Mouse (Mus musculus) limb, embryonic 12.5 days (tissue): Measurements from ENCODE around the gene Esrra. TPM values are rescaled to one million over a fixed set of nuclear protein-coding genes. Genes with fewer than 3 reads are reported as not detected.
"Not testable (repeated sequence)": the region's sequence is repeated elsewhere in the genome, so short reads cannot be mapped to it uniquely, and the experiment has no call there.

Experiments
- ATAC-seq: fragments of 200-750 bp; cut with Nextera tagmentation; 2 replicates; pipeline ENCODE4 v1.8.0; 2017; ENCODE audit warnings: low read depth, moderate TSS enrichment; ENCODE audit not compliant: insufficient number of reproducible peaks, insufficient read depth, low FRiP score, low TSS enrichment
- H3K27ac ChIP-seq: fragments of 300-500 bp; sonication (generic); 2 replicates; pipeline ENCODE4 v1.5.1; 2016; ENCODE audit warnings: mild to moderate bottlenecking, moderate library complexity
- H3K27me3 ChIP-seq: fragments of 300-500 bp; sonication (generic); 2 replicates; pipeline ENCODE4 v1.6.1; 2016; ENCODE audit warnings: mild to moderate bottlenecking, moderate library complexity
- H3K36me3 ChIP-seq: fragments of 300-500 bp; sonication (generic); 2 replicates; pipeline ENCODE4 v1.6.1; 2016; ENCODE audit warnings: mild to moderate bottlenecking, moderate library complexity
- H3K4me1 ChIP-seq: fragments of 300-500 bp; sonication (generic); replicated peaks from 2 replicates; pipeline ENCODE4 v1.6.1; 2016
- H3K4me2 ChIP-seq: fragments of 300-500 bp; sonication (generic); 2 replicates; pipeline ENCODE4 v1.6.1; 2016; ENCODE audit warnings: mild to moderate bottlenecking, moderate library complexity
- H3K4me3 ChIP-seq: fragments of 300-500 bp; sonication (generic); replicated peaks from 2 replicates; pipeline ENCODE4 v1.5.1; 2016; ENCODE audit warnings: mild to moderate bottlenecking
- H3K9ac ChIP-seq: fragments of 300-500 bp; sonication (generic); replicated peaks from 2 replicates; pipeline ENCODE4 v1.6.1; 2016; ENCODE audit warnings: mild to moderate bottlenecking, moderate library complexity
- H3K9me3 ChIP-seq: fragments of 300-500 bp; sonication (generic); 2 replicates; pipeline ENCODE4 v1.6.1; 2016; ENCODE audit warnings: mild to moderate bottlenecking, moderate library complexity
- WGBS: fragments of 180-500 bp; shearing (Covaris S2); methylation state at CpG from one replicate; pipeline ENCODE4 v1.1.7; 2016; 5-methylcytosine and 5-hydroxymethylcytosine counted together
- polyA plus RNA-seq: library from polyadenylated mRNA; unstranded; fragments of >200 nt; fragmentation: Nextera tagmentation; extraction: Ambion mirVana; gene quantifications from 2 replicates; pipeline ENCODE4 v1.2.1, GENCODE M21; 2016

The Esrra gene
- polyA plus RNA-seq, 1 experiment from 2014 or later: 8.5 TPM

- WGBS: 11% methylated on average over 11 of the region's 11 CpGs
- peaks cover 62% of the 10 kb centered on the region for H3K36me3 ChIP-seq
- H3K9me3 ChIP-seq: no peaks in the 10 kb centered on the region
- H3K4me2 ChIP-seq: peak overlapping the region; percentile 68
- peak overlapping the region; percentile 70 for H3K9ac ChIP-seq
- no peaks in the 10 kb centered on the region for H3K27me3 ChIP-seq
- peaks cover 20% of the 10 kb centered on the region for H3K4me1 ChIP-seq
- peak overlapping the region; percentile 98 for H3K27ac ChIP-seq
- no peak for ATAC-seq
- peak overlapping the region; percentile 62 for H3K4me3 ChIP-seq
These were observed 12.6 kb downstream of the Esrra start for GRCm38 (mm10) chr19:6909021-6909420.

GRCm38 (mm10) chr19:6907811-6908540 lies 13.6 kb downstream of the Esrra start:
- H3K27me3 ChIP-seq: no peaks in the 10 kb centered on the region
- no peaks in the 10 kb centered on the region for H3K9me3 ChIP-seq
- H3K4me1 ChIP-seq: peaks cover 20% of the 10 kb centered on the region
- WGBS: 84% methylated on average over 7 of the region's 7 CpGs
- H3K36me3 ChIP-seq: peaks cover 54% of the 10 kb centered on the region
- H3K4me2 ChIP-seq: peak overlapping the region; percentile 68
- no peak overlapping the region for H3K27ac ChIP-seq
- H3K4me3 ChIP-seq: peak overlapping the region; percentile 62
- no peak for ATAC-seq
- peak overlapping the region; percentile 70; the same call in 1 of the 2 replicates for H3K9ac ChIP-seq

GRCm38 (mm10) chr19:6907094-6907493 lies 14.5 kb downstream of the Esrra start:
- no peaks in the 10 kb centered on the region for H3K9me3 ChIP-seq
- H3K36me3 ChIP-seq: peaks cover 45% of the 10 kb centered on the region
- H3K9ac ChIP-seq: no peak overlapping the region
- no peaks in the 10 kb centered on the region for H3K27me3 ChIP-seq
- ATAC-seq: no peak
- peaks cover 20% of the 10 kb centered on the region for H3K4me1 ChIP-seq
- 94% methylated on average over 8 of the region's 8 CpGs for WGBS
- no peak overlapping the region for H3K27ac ChIP-seq
- no peak overlapping the region for H3K4me2 ChIP-seq
- H3K4me3 ChIP-seq: no peak overlapping the region

GRCm38 (mm10) chr19:6906199-6906598 lies 15.4 kb downstream of the Esrra start:
- H3K4me3 ChIP-seq: no peak overlapping the region
- peaks cover 16% of the 10 kb centered on the region for H3K4me1 ChIP-seq
- WGBS: 84% methylated on average over 3 of the region's 3 CpGs
- H3K27me3 ChIP-seq: no peaks in the 10 kb centered on the region
- H3K36me3 ChIP-seq: peaks cover 36% of the 10 kb centered on the region
- no peak overlapping the region for H3K4me2 ChIP-seq
- H3K9me3 ChIP-seq: no peaks in the 10 kb centered on the region
- no peak for ATAC-seq
- no peak overlapping the region for H3K9ac ChIP-seq
- no peak overlapping the region for H3K27ac ChIP-seq

GRCm38 (mm10) chr19:6905498-6906159 lies 16.0 kb downstream of the Esrra start:
- H3K9me3 ChIP-seq: no peaks in the 10 kb centered on the region
- WGBS: 92% methylated on average over 11 of the region's 11 CpGs
- H3K4me2 ChIP-seq: no peak overlapping the region
- peaks cover 12% of the 10 kb centered on the region for H3K4me1 ChIP-seq
- no peak overlapping the region for H3K9ac ChIP-seq
- H3K36me3 ChIP-seq: peaks cover 33% of the 10 kb centered on the region
- H3K27ac ChIP-seq: no peak overlapping the region
- no peaks in the 10 kb centered on the region for H3K27me3 ChIP-seq
- ATAC-seq: no peak
- H3K4me3 ChIP-seq: no peak overlapping the region

- Histone ChIP-seq H3K4me1 (peaks cover 12% of the 10 kb centered on the region), H3K9ac (no peak overlapping the region), H3K27me3 (no peaks in the 10 kb centered on the region), H3K4me3 (no peak overlapping the region), H3K27ac (no peak overlapping the region), H3K36me3 (peaks cover 33% of the 10 kb centered on the region), H3K4me2 (no peak overlapping the region), H3K9me3 (0 out of 2 replicates have a peak, but pooled peaks cover 5% of the 10 kb centered on the region)
- 83% methylated on average over 2 of the region's 2 CpGs for WGBS
- ATAC-seq: no peak
These were observed 16.8 kb downstream of the Esrra start for GRCm38 (mm10) chr19:6904846-6905245.

GRCm38 (mm10) chr19:6903031-6903430 lies 18.6 kb downstream of the Esrra start:
- WGBS: 71% methylated on average over 1 of the region's 1 CpGs
- H3K4me2 ChIP-seq: no peak overlapping the region
- no peak for ATAC-seq
- no peak overlapping the region for H3K4me3 ChIP-seq
- H3K27ac ChIP-seq: no peak overlapping the region
- no peaks in the 10 kb centered on the region for H3K27me3 ChIP-seq
- H3K36me3 ChIP-seq: peaks cover 33% of the 10 kb centered on the region
- 0 out of 2 replicates have a peak, but pooled peaks cover 10% of the 10 kb centered on the region for H3K9me3 ChIP-seq
- H3K9ac ChIP-seq: no peak overlapping the region
- H3K4me1 ChIP-seq: peaks cover 2% of the 10 kb centered on the region

GRCm38 (mm10) chr19:6899641-6900040 lies 22.0 kb downstream of the Esrra start:
- no peaks in the 10 kb centered on the region for H3K4me1 ChIP-seq
- 84% methylated on average over 4 of the region's 4 CpGs for WGBS
- H3K4me2 ChIP-seq: no peak overlapping the region
- peaks cover 8% of the 10 kb centered on the region; the same call in 1 of the 2 replicates for H3K36me3 ChIP-seq
- H3K27ac ChIP-seq: no peak overlapping the region
- H3K9ac ChIP-seq: no peak overlapping the region
- peaks cover 18% of the 10 kb centered on the region for H3K9me3 ChIP-seq
- no peaks in the 10 kb centered on the region for H3K27me3 ChIP-seq
- no peak for ATAC-seq
- H3K4me3 ChIP-seq: no peak overlapping the region

- H3K4me1 ChIP-seq, H3K4me2 ChIP-seq, H3K27me3 ChIP-seq, H3K9ac ChIP-seq, H3K4me3 ChIP-seq, H3K36me3 ChIP-seq, H3K27ac ChIP-seq, ATAC-seq: not testable (repeated sequence)
- peaks cover 18% of the 10 kb centered on the region for H3K9me3 ChIP-seq
- WGBS: 92% methylated on average over 18 of the region's 18 CpGs
These were observed 25.9 kb downstream of the Esrra start for GRCm38 (mm10) chr19:6895608-6896305.

GRCm38 (mm10) chr19:6893731-6894451 lies 27.7 kb downstream of the Esrra start:
- no peak overlapping the region for H3K27ac ChIP-seq
- H3K36me3 ChIP-seq: no peaks in the 10 kb centered on the region
- no peak overlapping the region for H3K4me3 ChIP-seq
- H3K4me2 ChIP-seq: no peak overlapping the region
- no peak for ATAC-seq
- WGBS: 90% methylated on average over 14 of the region's 14 CpGs
- H3K9me3 ChIP-seq: peaks cover 9% of the 10 kb centered on the region
- no peaks in the 10 kb centered on the region for H3K27me3 ChIP-seq
- H3K4me1 ChIP-seq: no peaks in the 10 kb centered on the region
- H3K9ac ChIP-seq: no peak overlapping the region

- Histone ChIP-seq H3K4me2 (no peak overlapping the region), H3K4me1 (no peaks in the 10 kb centered on the region), H3K9ac (no peak overlapping the region), H3K27me3 (no peaks in the 10 kb centered on the region), H3K27ac (no peak overlapping the region), H3K9me3 (peaks cover 9% of the 10 kb centered on the region), H3K4me3 (no peak overlapping the region), H3K36me3 (no peaks in the 10 kb centered on the region)
- 48% methylated on average over 4 of the region's 4 CpGs for WGBS
- ATAC-seq: no peak
These were observed 29.1 kb downstream of the Esrra start for GRCm38 (mm10) chr19:6892512-6892911.
